Mouse (Mus musculus): ENCODE measurements around the gene Cox17. TPM values are rescaled to one million over a fixed set of nuclear protein-coding genes. Genes with fewer than 3 reads are reported as not detected.

Gene Cox17
- polyA plus RNA-seq, 1 experiment from 2014 or later: 497 TPM

DNA sequence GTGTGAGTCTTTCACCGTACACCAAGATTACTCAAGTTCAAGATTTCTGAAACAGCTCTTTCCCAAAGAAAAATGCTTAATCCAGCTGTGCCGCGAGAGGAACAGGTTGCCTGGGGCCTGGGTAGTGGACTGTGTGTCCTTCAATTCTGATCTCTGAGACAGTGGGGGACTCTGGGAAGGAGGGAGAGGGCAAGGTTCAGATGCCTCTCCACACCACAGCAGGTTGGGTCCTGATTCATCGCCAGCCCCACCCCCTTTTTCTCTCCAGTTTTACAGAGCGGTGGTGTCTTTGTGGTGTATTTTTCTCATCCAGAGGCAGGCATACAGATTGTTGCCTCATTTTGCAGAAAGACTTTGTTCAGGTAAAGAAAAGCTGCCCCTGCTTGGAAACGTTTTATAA, 51.5 kb downstream of the Cox17 start:
- peaks cover 15% of the 10 kb centered on the region for H3K4me1 ChIP-seq (replicated peaks; ENCODE audit: control insufficient read depth, insufficient read depth, low read length)

DNA sequence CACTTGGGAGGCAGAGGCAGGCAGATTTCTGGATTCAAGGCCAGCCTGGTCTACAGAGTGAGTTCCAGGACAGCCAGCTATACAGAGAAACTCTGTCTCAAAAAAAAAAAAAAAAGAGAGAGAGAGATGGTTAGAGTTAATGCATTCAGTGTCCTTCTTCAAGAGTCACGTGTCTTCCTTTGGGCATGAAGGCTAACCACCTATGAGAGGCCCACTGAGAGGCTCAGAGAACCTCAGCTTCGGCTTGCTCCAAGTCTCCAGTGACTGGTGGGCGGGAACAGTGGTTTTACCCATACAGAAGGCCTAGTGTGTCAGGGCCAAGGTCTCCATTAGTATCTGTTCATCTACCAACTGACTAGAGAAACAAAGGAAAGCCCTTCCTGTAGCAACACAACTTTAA, 52.3 kb downstream of the Cox17 start:
- Histone ChIP-seq H3K27ac (ENCODE audit: low read depth, low read length) (peak overlapping the region; percentile 47; the same call in 1 of the 2 replicates), H3K4me2 (peak overlapping the region; percentile 57; the same call in 1 of the 2 replicates), H3K9me3 (ENCODE audit: control insufficient read depth, low read length) (no peaks in the 10 kb centered on the region), H3K27me3 (replicated peaks; ENCODE audit: control insufficient read depth, insufficient read depth, low read length) (no peaks in the 10 kb centered on the region), H3K4me3 (ENCODE audit: low read depth, low read length) (no peak overlapping the region), H3K36me3 (ENCODE audit: control insufficient read depth, insufficient read depth, low read length) (no peaks in the 10 kb centered on the region), H3K4me1 (replicated peaks; ENCODE audit: control insufficient read depth, insufficient read depth, low read length) (peaks cover 13% of the 10 kb centered on the region), H3K9ac (ENCODE audit: low read depth, low read length) (no peak overlapping the region)
- no peak for DNase-seq (ENCODE audit: low spot score)
- no peak; the same call in 1 of the 2 replicates for ATAC-seq (replicated peaks; ENCODE audit: low FRiP score)
- 48% methylated on average over 3 of the region's 3 CpGs for WGBS

More for the DNA sequence above, 51.5 kb downstream of the Cox17 start:
- WGBS: 81% methylated on average over 6 of the region's 6 CpGs
- no peak overlapping the region for H3K27ac ChIP-seq (ENCODE audit: low read depth, low read length)
- no peaks in the 10 kb centered on the region for H3K27me3 ChIP-seq (replicated peaks; ENCODE audit: control insufficient read depth, insufficient read depth, low read length)
- DNase-seq (ENCODE audit: low spot score) (no peak), ATAC-seq (replicated peaks; ENCODE audit: low FRiP score) (no peak)
- H3K36me3 ChIP-seq (ENCODE audit: control insufficient read depth, insufficient read depth, low read length): no peaks in the 10 kb centered on the region
- no peak overlapping the region for H3K4me3 ChIP-seq (ENCODE audit: low read depth, low read length)
- no peaks in the 10 kb centered on the region for H3K9me3 ChIP-seq (ENCODE audit: control insufficient read depth, low read length)
- no peak overlapping the region for H3K4me2 ChIP-seq
- no peak overlapping the region for H3K9ac ChIP-seq (ENCODE audit: low read depth, low read length)

DNA sequence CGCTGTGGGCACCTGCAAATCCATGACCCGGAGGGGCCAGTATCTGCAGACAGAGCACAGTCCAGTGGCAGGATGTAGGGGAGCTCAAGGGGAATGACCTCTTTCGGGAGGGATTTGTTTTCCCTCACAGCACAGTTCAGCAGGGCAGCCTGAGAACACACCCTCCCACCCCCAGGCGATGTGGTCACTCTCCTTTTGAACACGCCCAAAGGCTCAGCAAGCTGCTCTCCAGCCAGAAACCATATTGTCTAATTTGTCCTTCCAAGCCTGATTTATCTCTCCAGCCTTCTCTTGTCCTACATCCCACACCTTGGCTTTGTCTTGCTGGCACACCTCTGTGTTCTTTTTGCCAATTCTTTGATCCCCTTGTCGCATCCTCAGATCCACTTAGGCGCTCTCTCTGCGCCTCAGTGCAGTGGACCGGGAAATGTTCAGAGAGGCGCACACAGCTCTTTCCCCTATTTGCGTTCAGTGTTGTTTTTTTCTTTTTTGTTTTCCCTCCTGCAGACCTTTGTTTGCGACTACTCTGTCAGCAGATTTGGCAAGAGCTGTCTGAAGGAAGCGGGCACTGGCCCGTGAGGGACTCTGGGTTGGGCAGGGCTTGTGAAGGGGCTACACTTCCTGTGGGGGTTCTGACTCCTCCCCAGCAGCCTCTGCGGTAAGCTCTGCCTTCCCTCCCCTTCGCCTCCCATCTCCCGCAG, 52.9 kb downstream of the Cox17 start:
- peak overlapping the region; percentile 47 for H3K27ac ChIP-seq (ENCODE audit: low read depth, low read length)
- peak overlapping the region; percentile 28 for H3K4me3 ChIP-seq (ENCODE audit: low read depth, low read length)
- peak overlapping the region; percentile 39 for H3K9ac ChIP-seq (ENCODE audit: low read depth, low read length)
- peaks cover 10% of the 10 kb centered on the region for H3K4me1 ChIP-seq (replicated peaks; ENCODE audit: control insufficient read depth, insufficient read depth, low read length)
- H3K9me3 ChIP-seq (ENCODE audit: control insufficient read depth, low read length): no peaks in the 10 kb centered on the region
- peak overlapping the region; percentile 57 for H3K4me2 ChIP-seq
- peak; percentile 68 for DNase-seq (ENCODE audit: low spot score)
- WGBS: 13% methylated on average over 17 of the region's 17 CpGs
- no peaks in the 10 kb centered on the region for H3K27me3 ChIP-seq (replicated peaks; ENCODE audit: control insufficient read depth, insufficient read depth, low read length)
- ATAC-seq (replicated peaks; ENCODE audit: low FRiP score): peak; percentile 76
- no peaks in the 10 kb centered on the region for H3K36me3 ChIP-seq (ENCODE audit: control insufficient read depth, insufficient read depth, low read length)

DNA sequence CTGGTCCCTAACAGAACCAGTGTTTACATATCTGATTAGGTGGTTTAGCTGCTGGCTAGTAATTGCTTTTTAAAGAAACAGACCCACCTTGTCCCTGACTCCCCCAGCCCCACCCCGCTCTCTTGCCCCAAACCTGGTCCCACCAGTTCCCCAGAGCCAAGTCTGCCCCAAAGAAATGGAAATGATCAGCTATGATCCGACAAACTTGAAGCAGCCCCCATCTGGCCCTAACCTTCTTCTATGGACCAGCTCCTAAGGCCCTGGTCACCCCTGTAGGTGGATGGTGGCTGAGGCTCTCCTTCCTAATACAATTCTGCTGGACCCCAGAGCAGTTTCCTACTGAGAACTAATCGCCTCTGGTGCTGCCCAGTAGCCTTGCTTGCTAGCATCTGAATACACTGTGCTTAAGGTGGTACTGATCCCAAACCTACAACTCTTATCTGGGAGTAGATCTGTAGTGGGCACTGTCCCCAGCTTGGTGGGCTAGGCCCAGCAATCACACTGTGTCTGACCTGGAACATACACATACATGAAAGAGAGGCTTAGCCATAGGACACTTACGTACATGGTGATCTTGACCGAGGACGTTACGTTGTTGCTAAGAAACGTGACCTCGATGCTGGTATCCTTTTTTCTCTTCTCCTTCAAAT, 53.6 kb downstream of the Cox17 start:
- H3K4me1 ChIP-seq (replicated peaks; ENCODE audit: control insufficient read depth, insufficient read depth, low read length): peaks cover 10% of the 10 kb centered on the region
- ATAC-seq (replicated peaks; ENCODE audit: low FRiP score): 0 out of 2 replicates have a peak, but pooled peaks have one; percentile 3
- H3K9ac ChIP-seq (ENCODE audit: low read depth, low read length): peak overlapping the region; percentile 39
- H3K27me3 ChIP-seq (replicated peaks; ENCODE audit: control insufficient read depth, insufficient read depth, low read length): no peaks in the 10 kb centered on the region
- peak overlapping the region; percentile 47; the same call in 1 of the 2 replicates for H3K27ac ChIP-seq (ENCODE audit: low read depth, low read length)
- H3K4me2 ChIP-seq: peak overlapping the region; percentile 57
- H3K4me3 ChIP-seq (ENCODE audit: low read depth, low read length): no peak overlapping the region
- 72% methylated on average over 9 of the region's 9 CpGs for WGBS
- H3K9me3 ChIP-seq (ENCODE audit: control insufficient read depth, low read length): no peaks in the 10 kb centered on the region
- DNase-seq (ENCODE audit: low spot score): no peak
- H3K36me3 ChIP-seq (ENCODE audit: control insufficient read depth, insufficient read depth, low read length): no peaks in the 10 kb centered on the region

DNA sequence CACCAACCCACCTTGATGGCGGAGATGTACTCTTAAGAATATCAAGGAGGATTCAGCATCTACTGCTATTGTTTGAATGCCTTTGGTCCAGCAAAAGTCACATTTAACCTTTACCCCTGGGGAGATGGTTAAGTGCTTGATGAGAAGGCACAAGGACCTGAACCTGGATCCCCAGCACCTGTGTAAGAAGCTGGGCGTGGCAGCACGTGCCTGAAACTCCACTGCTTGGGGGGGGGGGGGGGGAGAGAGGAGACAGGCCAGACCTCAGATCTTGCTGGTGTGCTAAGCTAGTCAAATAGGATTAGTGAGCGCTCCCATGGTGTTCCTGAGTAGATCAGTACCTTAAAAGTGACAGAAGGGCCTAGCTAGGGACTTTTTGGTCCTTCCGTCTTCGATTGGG, 54.7 kb downstream of the Cox17 start:
- H3K9me3 ChIP-seq (ENCODE audit: control insufficient read depth, low read length): no peaks in the 10 kb centered on the region
- no peak overlapping the region for H3K27ac ChIP-seq (ENCODE audit: low read depth, low read length)
- DNase-seq (ENCODE audit: low spot score) (no peak), ATAC-seq (replicated peaks; ENCODE audit: low FRiP score) (no peak)
- no peak overlapping the region for H3K4me2 ChIP-seq
- no peak overlapping the region for H3K4me3 ChIP-seq (ENCODE audit: low read depth, low read length)
- no peaks in the 10 kb centered on the region for H3K27me3 ChIP-seq (replicated peaks; ENCODE audit: control insufficient read depth, insufficient read depth, low read length)
- H3K4me1 ChIP-seq (replicated peaks; ENCODE audit: control insufficient read depth, insufficient read depth, low read length): peaks cover 11% of the 10 kb centered on the region
- H3K9ac ChIP-seq (ENCODE audit: low read depth, low read length): no peak overlapping the region
- WGBS: 78% methylated on average over 6 of the region's 6 CpGs
- no peaks in the 10 kb centered on the region for H3K36me3 ChIP-seq (ENCODE audit: control insufficient read depth, insufficient read depth, low read length)

Other genes with a start within 250 kb of the Cox17 start
- 1.8 and 2.0 TPM in 2 replicates for gene Nr1i2, start 52.2 kb upstream of the Cox17 start, polyA plus RNA-seq (2014; fragmentation: Nextera tagmentation; extraction: Ambion mirVana)
- gene Maats1, start 4.8 kb upstream of the Cox17 start, polyA plus RNA-seq (2014; fragmentation: Nextera tagmentation; extraction: Ambion mirVana): 0.05 TPM in 1 of 2 replicates, not detected in the other
- not detected in 2 replicates for gene Gm21987, start within 50 bp of the Cox17 start, polyA plus RNA-seq (2014; fragmentation: Nextera tagmentation; extraction: Ambion mirVana)
- gene Popdc2, start 15.2 kb downstream of the Cox17 start, polyA plus RNA-seq (2014; fragmentation: Nextera tagmentation; extraction: Ambion mirVana): 14.8 and 15.8 TPM in 2 replicates
- 0.79 and 1.4 TPM in 2 replicates for gene Pla1a, start 86.2 kb downstream of the Cox17 start, polyA plus RNA-seq (2014; fragmentation: Nextera tagmentation; extraction: Ambion mirVana)
- 92.0 and 92.1 TPM in 2 replicates for gene Adprh, start 105.7 kb downstream of the Cox17 start, polyA plus RNA-seq (2014; fragmentation: Nextera tagmentation; extraction: Ambion mirVana)
- gene Cd80, start 108.6 kb downstream of the Cox17 start, polyA plus RNA-seq (2014; fragmentation: Nextera tagmentation; extraction: Ambion mirVana): 0.14 and 0.23 TPM in 2 replicates
- gene Timmdc1, start 175.7 kb downstream of the Cox17 start, polyA plus RNA-seq (2014; fragmentation: Nextera tagmentation; extraction: Ambion mirVana): 25.1 and 28.1 TPM in 2 replicates
- 31.0 and 34.1 TPM in 2 replicates for gene Poglut1, start 203.3 kb downstream of the Cox17 start, polyA plus RNA-seq (2014; fragmentation: Nextera tagmentation; extraction: Ambion mirVana)
- 88.7 and 89.3 TPM in 2 replicates for gene Tmem39a, start 211.7 kb downstream of the Cox17 start, polyA plus RNA-seq (2014; fragmentation: Nextera tagmentation; extraction: Ambion mirVana)